Mouse (Mus musculus): ENCODE results near the gene Hist1h3e.
"Not testable (repeated sequence)": the region's sequence is repeated elsewhere in the genome, so short reads cannot be mapped to it uniquely, and the experiment has no call there.

Gene Hist1h3e

DNA sequence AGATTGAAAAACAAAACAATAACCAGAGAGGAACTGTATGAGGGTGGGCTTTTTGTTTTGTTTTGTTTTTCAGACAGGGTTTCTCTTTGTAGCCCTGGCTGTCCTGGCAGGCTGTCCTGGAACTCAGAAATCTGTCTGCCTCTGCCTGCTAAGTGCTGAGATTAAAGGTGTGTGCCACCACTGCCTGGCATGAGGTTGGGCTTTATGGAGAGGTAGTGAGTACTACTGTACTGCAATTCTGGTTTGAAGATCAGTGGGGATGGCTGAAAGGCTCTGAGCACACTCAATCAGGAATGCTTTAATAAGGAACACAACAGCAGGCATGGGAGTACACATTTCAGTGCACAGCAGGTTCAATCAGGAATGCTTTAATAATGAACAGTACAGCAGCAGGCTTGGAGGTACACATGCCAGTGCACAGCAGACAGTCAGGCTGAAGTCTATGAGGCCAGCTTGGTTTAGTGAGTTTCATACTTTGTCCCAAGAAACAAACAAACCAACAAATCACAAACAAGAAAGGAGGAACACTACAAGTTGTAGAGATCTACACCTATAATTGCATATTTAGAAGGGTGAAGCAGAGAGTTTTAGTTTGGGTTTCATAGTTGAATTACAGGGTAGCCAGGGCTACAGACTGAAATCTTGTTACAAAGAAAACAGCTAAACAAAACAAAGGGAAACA, 21.4 kb upstream of the Hist1h3e start:
- DNase-seq (ENCODE audit: low spot score in 2 of 2) = no peak

- DNase-seq (ENCODE audit: low spot score in 2 of 2) = no peak
These were observed 20.3 kb upstream of the Hist1h3e start for GRCm38 (mm10) chr13:23582219-23583056.

GRCm38 (mm10) chr13:23581408-23582218, 19.4 kb upstream of the Hist1h3e start, which contains the start of gene Hist1h4d:
Hist1h4d (plus strand) TSS chr13:23581598.
- DNase-seq (ENCODE audit: low spot score in 2 of 2) = peak; percentile 99 to 100

- no peak for DNase-seq (ENCODE audit: low spot score in 2 of 2)
These were observed 15.7 kb upstream of the Hist1h3e start for GRCm38 (mm10) chr13:23577835-23578234.

DNA sequence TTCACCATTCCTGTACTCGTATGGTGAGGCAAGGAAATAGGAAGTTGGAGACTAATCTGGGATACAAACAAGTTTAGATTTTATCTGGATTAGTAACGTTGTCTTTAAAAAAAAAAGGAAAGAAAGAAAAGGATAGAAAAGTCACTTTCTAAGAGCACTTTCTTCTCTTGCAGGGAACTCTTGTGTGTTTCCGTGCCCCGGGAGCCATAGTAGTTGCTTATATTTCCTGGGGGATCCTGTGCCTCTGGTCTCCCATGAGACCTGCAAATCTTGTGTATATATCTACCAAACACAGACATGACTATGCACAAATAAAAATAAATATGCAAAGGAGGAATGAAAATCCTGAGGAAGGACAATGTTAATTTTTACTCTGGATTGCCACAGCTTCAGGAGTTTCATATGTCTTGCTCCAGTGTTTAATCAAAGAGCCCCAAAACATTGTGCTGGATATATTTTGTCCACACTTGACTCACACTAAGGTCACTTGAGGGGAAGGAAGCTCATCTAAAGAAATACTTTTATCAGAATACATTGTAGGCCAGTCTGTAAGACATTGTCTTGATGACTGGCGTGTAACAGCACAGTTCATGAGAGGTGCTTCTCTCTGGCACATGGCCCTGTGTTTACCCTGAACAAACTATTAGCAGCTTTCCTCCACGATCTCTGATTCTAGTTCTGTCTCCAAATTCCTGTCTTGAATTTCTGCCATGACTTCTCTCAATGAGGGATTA, 14.9 kb upstream of the Hist1h3e start:
- no peak for DNase-seq (ENCODE audit: low spot score in 2 of 2)

DNA sequence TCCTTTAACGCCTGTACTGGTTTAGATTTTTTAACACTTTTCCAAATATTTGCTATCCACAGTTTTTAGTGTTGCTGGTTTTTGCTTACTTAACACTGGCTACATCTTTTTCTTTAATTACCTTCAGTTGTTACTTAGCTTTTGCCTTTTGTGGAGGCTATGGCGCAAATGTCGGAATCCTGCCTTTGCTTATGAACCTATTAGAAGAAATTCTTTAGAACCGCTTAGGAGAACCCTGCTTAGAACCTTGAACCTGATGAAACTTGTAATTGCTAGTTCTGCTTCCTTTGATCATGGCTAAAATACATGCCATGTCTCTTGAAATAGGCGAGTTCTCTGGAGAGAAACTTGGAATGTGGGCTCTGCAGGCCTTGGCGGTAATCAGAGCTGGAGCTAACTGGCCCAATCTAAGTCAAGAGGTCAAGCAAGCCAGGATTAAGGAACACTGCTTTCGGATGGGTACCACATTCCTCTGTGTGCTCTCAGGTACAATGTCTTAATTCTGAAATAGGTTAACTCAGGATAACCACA, 14.2 kb upstream of the Hist1h3e start:
- no peak for DNase-seq (ENCODE audit: low spot score in 2 of 2)

DNA sequence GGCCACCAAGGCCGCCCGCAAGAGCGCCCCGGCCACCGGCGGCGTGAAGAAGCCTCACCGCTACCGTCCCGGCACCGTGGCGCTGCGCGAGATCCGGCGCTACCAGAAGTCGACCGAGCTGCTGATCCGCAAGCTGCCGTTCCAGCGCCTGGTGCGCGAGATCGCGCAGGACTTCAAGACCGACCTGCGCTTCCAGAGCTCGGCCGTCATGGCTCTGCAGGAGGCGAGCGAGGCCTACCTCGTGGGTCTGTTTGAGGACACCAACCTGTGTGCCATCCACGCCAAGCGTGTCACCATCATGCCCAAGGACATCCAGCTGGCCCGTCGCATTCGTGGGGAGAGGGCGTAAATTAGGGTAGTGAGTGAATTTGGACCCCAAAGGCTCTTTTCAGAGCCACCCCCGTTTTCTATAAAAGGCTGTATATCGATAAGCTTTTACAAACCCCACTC, 13.7 kb upstream of the Hist1h3e start:
- peak in 1 of 2 experiments; percentile 35 for DNase-seq (ENCODE audit: low spot score in 2 of 2)

DNA sequence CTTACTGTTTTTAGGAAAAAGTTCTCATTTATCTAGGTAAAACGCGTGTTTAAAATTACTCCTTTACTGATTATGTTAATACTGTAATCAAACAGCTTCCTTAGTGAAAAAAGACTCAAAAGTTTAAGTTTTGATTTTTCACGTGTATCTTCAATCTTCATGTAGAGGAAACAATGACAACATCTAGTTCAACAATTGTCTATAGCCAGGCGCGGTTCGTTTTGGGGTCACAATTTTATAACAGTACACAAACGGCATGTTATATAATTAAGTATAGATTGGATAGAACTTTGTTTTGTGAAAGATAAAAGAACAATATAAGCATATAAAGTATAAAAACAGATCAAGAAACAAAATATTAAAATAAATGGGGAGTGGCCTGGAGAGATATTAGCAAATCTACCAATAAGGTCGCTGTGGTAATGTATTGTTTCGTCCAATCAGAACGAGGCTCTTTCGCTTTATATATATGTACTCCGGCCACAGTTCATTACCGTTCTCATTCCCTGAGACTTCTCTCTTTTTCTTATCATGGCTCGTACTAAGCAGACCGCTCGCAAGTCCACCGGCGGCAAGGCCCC, 13.2 kb upstream of the Hist1h3e start, which contains the start of gene Hist1h3d:
Gene Hist1h3d, plus strand, starts transcription at position 493 of the 581 bp plus-strand sequence.
- DNase-seq (ENCODE audit: low spot score in 2 of 2) = peak; percentile 65 to 87

DNA sequence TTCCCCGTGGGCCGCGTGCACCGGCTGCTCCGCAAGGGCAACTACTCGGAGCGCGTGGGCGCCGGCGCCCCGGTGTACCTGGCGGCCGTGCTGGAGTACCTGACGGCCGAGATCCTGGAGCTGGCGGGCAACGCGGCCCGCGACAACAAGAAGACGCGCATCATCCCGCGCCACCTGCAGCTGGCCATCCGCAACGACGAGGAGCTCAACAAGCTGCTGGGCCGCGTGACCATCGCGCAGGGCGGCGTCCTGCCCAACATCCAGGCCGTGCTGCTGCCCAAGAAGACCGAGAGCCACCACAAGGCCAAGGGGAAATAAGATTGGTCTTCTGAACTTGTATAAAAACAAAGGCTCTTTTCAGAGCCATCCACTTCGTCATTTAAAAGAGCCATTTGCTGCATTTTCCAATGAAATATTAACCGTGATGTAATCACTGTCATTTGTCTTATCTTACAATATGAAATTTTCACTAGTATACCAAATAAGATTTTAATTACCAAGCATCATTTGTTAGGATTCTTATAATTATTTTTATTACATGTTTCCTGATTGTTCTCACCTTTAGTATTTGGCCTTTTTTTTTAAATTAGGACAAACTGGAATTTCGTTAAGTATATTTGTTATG, 12.5 kb upstream of the Hist1h3e start:
- DNase-seq (ENCODE audit: low spot score in 2 of 2) = not testable (repeated sequence)

- peak; percentile 88 to 98 for DNase-seq (ENCODE audit: low spot score in 2 of 2)
These were observed 11.8 kb upstream of the Hist1h3e start, which contains the start of the genes Hist1h2bf and Hist1h2ad for GRCm38 (mm10) chr13:23573898-23574524. Hist1h2bf (minus strand) TSS chr13:23574196. Hist1h2ad (plus strand) TSS chr13:23574381.

GRCm38 (mm10) chr13:23573034-23573897, 11.1 kb upstream of the Hist1h3e start:
- not testable (repeated sequence) for DNase-seq (ENCODE audit: low spot score in 2 of 2)

DNA sequence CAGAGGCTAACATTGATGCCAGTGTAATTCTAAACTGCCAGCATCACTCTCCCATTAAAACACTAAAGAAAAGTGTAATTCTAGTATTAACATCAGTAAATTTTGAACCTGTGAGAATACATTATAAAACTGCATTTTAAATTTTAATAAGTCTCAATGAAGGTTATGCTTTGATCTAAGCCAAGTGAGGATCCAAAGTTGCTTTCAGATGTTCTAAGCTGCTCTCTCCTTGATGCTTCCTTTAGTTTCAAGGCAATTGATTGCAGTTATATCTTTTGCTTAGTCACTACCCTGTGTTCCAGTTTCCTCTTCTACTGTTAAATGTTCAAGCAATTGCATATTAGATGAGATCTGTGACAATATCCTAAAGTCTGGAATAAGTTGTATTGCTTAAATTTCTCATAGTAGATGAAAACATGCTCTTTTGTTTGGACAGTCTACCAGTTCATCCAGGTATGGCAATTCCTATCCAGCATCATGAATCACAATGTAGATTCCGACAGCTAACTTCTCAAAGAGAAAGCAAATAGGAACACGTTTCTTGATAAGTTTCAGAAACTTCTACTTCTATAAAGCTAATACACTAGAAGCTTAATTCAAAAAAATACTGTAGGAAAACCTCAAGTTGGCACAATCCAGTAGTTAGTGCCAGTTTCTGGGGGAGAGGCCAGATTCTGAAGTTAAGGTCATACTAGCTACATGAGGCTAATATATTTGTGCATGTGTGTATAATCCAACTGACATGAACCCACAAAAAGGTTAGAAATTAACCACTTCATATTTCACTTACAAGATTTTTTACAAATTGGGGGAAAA, 10.3 kb upstream of the Hist1h3e start:
- DNase-seq (ENCODE audit: low spot score in 2 of 2) = no peak

DNA sequence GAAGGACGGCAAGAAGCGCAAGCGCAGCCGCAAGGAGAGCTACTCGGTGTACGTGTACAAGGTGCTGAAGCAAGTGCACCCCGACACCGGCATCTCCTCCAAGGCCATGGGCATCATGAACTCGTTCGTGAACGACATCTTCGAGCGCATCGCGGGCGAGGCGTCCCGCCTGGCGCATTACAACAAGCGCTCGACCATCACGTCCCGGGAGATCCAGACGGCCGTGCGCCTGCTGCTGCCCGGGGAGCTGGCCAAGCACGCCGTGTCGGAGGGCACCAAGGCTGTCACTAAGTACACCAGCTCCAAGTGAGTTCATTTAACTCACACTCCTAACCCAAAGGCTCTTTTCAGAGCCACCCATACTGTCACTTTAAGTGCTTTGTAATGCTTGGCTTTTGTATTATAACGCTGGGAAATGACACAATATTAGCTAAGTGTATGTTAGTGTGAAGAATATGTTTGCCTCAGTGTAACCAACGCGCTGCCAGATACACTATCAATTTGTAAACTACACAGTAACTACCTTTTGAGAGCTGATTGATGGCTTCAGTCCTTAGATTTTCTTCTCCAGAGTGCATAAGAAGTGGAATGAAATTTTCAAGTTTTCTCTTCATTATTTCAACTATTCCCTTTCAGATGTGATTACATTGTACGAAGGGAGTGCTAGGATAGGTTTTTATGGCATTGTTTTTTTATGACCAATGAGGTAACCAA, 9.5 kb upstream of the Hist1h3e start:
- peak in 1 of 2 experiments; percentile 30 for DNase-seq (ENCODE audit: low spot score in 2 of 2)

GRCm38 (mm10) chr13:23571022-23571503, 8.9 kb upstream of the Hist1h3e start, which contains the start of the genes Hist1h2ae and Hist1h2bg:
Hist1h2ae (minus strand) TSS chr13:23571220.
Hist1h2bg (plus strand) TSS chr13:23571396.
- peak; percentile 79 to 86 for DNase-seq (ENCODE audit: low spot score in 2 of 2)

DNA sequence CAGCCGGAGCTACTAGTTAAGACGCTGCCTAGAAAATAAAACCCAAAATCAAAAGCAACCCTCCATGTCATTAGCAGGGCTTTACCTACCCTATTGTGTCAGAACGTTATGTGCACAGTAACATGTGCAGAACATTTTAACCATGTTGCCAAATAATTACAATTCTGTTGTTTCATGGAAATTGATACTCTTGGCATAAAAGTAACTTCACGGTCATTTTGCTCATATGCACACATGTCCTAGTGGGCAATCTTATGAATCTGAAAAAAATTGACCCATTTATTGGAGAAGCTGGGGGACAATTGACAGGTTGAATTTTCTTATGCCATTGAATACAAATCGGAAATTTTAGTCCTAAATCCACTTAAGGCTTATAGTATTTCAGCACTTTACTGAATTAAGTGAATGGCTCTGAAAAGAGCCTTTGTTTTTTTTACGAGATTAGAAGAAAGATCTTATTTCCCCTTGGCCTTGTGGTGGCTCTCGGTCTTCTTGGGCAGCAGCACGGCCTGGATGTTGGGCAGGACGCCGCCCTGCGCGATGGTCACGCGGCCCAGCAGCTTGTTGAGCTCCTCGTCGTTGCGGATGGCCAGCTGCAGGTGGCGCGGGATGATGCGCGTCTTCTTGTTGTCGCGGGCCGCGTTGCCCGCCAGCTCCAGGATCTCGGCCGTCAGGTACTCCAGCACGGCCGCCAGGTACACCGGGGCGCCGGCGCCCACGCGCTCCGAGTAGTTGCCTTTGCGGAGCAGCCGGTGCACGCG, 8.3 kb upstream of the Hist1h3e start:
- DNase-seq (ENCODE audit: low spot score in 2 of 2) = not testable (repeated sequence)

DNA sequence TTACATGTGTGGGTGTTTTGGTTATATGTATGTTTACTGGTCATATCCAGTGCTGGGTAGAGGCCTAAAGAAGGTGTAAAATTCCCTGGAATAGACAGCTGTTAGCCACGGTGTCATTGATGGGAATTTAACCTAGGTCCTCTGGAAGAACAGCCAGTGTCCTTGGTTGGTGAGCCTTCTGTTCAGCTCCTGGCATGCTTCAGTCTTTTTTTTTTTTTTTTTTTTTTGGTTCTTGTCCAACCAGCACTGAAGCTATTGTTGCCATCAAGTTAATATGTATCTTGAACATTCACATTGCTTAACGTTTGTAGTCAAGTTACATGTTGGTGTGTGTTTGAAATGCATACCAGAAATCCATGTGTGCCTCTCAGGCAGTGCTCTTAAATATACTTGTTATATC, 2.3 kb upstream of the Hist1h3e start:
- no peak for DNase-seq (ENCODE audit: low spot score in 2 of 2)
